Mouse (Mus musculus) splenic B cell, adult 2 months (primary cell): Measurements from ENCODE around the gene Tst.

ENCODE experiments used
- DNase-seq: peaks from one replicate; pipeline ENCODE4 v3.0.0-alpha.2; 2011; ENCODE audit warnings: low read depth, low spot score
- H3K27me3 ChIP-seq: 2 replicates; pipeline ENCODE4 v1.6.1; 2012; ENCODE audit warnings: mild to moderate bottlenecking, low read length, moderate library complexity, mixed read lengths; ENCODE audit not compliant: control insufficient read depth, poor library complexity, insufficient read depth, severe bottlenecking
- H3K36me3 ChIP-seq: 2 replicates; pipeline ENCODE4 v1.6.1; 2012; ENCODE audit warnings: mild to moderate bottlenecking, low read length, moderate library complexity, mixed read lengths; ENCODE audit not compliant: control insufficient read depth, poor library complexity, insufficient read depth, severe bottlenecking

Tst gene

GRCm38 (mm10) chr15:78405517-78406211 is at the start of gene Tst:
Gene Tst (minus strand): TSS chr15:78405907.
- no peaks in the 10 kb centered on the region for H3K36me3 ChIP-seq
- H3K27me3 ChIP-seq, result no peaks in the 10 kb centered on the region
- peak; percentile 68 for DNase-seq

DNA sequence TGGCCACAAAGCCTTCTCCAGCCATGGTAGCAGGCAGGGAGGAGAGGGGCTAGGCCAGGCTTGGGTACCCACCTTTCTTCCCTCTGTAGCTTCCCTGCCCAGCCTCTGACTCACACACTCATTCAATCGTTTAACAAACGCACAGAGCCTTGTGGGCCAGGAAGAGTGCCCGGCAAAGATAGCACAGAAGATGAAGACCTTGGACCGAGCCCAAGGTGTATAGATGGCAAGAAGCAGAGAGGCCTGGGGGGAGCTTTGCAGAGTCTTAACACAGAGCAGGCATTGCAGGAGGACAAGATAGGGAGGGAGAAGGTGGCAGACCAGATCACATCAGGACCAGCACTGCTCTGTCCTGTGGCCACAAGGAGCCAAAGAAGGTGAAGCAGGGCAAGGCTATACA is 49.5 kb upstream of the Tst start:
- no peaks in the 10 kb centered on the region for H3K36me3 ChIP-seq
- no peak for DNase-seq
- H3K27me3 ChIP-seq, result no peaks in the 10 kb centered on the region

DNA sequence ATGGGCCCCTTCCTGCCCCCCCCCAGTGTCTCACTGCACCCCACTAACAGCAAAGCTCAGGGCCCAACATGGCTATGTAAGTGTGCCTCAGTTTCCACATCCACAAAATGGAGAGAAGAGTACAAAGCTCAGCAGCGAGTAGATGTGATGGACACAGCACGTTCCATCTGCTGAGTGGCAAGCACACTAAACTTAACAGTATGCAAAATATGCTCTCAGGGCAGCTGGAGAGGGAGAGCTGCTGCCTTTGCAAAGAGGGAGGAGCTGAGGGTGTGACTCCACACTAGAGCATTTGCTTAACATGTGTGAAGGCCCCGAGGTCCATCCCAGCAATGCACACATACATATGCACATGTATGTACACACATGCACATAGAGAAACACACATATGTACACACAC is 47.2 kb upstream of the Tst start:
- Histone ChIP-seq H3K36me3 (no peaks in the 10 kb centered on the region), H3K27me3 (no peaks in the 10 kb centered on the region)

GRCm38 (mm10) chr15:78451201-78451600 is 45.5 kb upstream of the Tst start:
- Histone ChIP-seq H3K36me3 (no peaks in the 10 kb centered on the region), H3K27me3 (no peaks in the 10 kb centered on the region)
- no peak for DNase-seq

More for the DNA sequence above, 47.2 kb upstream of the Tst start:
- DNase-seq, result no peak

- Histone ChIP-seq H3K36me3 (no peaks in the 10 kb centered on the region), H3K27me3 (no peaks in the 10 kb centered on the region)
- DNase-seq, result no peak
Observed at GRCm38 (mm10) chr15:78450419-78450768, 44.7 kb upstream of the Tst start.

DNA sequence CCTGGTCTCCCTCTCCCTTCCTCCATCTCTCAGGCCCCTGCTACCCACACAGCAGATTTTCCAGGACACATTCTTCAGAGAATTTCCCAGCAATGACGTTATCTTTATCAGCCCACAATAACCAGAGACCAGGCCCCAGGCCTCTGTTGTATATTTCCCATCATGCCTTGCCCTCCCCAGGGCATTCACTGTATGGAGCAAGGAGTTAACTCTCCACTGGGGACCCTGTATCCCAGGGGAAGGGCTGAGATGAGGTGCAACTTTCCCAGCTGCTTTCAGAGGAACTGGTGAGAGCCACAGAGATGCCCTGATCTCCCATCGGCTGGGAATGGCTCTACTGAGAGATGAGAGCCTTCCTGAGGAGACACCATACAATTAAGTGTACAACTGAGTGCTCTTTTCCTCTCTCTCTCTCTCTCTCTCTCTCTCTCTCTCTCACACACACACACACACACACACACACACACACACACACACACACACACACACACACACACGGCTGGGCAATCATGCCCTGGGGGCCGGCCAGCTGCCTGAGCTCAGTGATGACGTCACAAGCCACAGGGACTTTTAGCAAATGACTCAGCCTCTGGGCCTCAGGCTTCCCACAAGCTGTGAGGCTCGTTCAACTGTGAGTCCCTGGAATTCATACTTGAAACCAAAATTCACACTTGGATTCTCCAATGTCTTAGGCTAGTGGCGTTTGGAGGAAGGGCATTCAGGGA is 44.1 kb upstream of the Tst start:
- peak; percentile 83 for DNase-seq
- Histone ChIP-seq H3K27me3 (no peaks in the 10 kb centered on the region), H3K36me3 (no peaks in the 10 kb centered on the region)

- H3K36me3 ChIP-seq, result no peaks in the 10 kb centered on the region
- peak; percentile 23 for DNase-seq
- H3K27me3 ChIP-seq, result no peaks in the 10 kb centered on the region
Observed at GRCm38 (mm10) chr15:78449131-78449530, 43.4 kb upstream of the Tst start.

GRCm38 (mm10) chr15:78447746-78448535 is 42.2 kb upstream of the Tst start:
- Histone ChIP-seq H3K27me3 (no peaks in the 10 kb centered on the region), H3K36me3 (no peaks in the 10 kb centered on the region)
- DNase-seq, result peak; percentile 90

- H3K27me3 ChIP-seq, result no peaks in the 10 kb centered on the region
- H3K36me3 ChIP-seq, result no peaks in the 10 kb centered on the region
- no peak for DNase-seq
Observed at GRCm38 (mm10) chr15:78447121-78447520, 41.4 kb upstream of the Tst start.

DNA sequence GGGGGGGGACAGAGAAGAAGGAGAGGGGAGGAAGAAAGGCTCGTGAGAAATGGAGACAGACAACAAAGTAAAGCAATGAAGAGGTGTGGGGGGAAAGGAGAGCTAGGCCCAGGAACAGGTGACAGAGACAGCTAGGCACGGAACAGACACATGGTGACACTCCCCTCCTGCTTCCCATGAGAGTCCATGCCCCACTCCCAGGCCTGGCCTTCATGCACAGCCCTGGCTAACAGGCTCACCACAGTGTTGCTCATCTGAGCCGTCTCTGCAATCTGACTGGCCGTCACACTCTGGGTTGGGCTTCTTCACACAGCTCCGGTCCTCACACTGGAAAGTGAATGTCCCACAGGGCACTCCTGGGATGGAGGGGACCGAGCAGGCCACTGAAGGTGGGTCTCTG is 38.1 kb upstream of the Tst start:
- Histone ChIP-seq H3K36me3 (no peaks in the 10 kb centered on the region), H3K27me3 (no peaks in the 10 kb centered on the region)
- DNase-seq, result no peak

DNA sequence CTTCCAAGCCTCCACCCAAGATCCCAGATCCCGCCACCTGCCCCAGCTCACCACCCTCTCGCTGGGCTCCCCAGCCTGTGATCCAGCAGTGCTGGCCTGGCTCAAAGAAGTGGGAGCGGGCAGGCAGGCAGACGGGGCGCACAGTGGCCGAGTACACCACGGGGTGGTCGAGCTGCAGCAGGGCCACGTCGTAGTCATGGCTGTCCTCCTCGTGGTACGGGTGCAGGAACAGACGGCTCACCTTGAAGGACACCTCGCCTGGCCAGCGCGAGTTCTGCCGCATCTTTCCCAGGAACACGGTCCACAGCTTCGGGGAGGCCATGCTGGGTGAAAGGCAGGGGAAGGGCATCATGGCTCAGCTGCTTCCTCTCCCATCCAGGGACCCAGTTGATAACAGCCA is 36.5 kb upstream of the Tst start:
- no peak for DNase-seq
- H3K27me3 ChIP-seq, result no peaks in the 10 kb centered on the region
- H3K36me3 ChIP-seq, result no peaks in the 10 kb centered on the region

GRCm38 (mm10) chr15:78438973-78439372 is 33.3 kb upstream of the Tst start:
- H3K27me3 ChIP-seq, result no peaks in the 10 kb centered on the region
- no peak for DNase-seq
- H3K36me3 ChIP-seq, result no peaks in the 10 kb centered on the region

GRCm38 (mm10) chr15:78438505-78438904 is 32.8 kb upstream of the Tst start:
- no peak for DNase-seq
- no peaks in the 10 kb centered on the region for H3K36me3 ChIP-seq
- H3K27me3 ChIP-seq, result no peaks in the 10 kb centered on the region

GRCm38 (mm10) chr15:78438018-78438394 is 32.3 kb upstream of the Tst start:
- Histone ChIP-seq H3K27me3 (no peaks in the 10 kb centered on the region), H3K36me3 (no peaks in the 10 kb centered on the region)
- DNase-seq, result no peak
